Mouse (Mus musculus) intestine, embryonic 15.5 days (tissue): Measurements from ENCODE around the gene Tmem167b. TPM values are rescaled to one million over a fixed set of nuclear protein-coding genes. Genes with fewer than 3 reads are reported as not detected.
A peak's percentile ranks its signal among the peaks of the same experiment; 100 is the strongest.

Experiments used
- ATAC-seq: fragments of 200-750 bp; cut with Nextera tagmentation; 2 replicates; pipeline ENCODE4 v1.8.0; 2017; ENCODE audit warnings: moderate TSS enrichment, moderate library complexity
- H3K27ac ChIP-seq: fragments of 300-500 bp; sonication (generic); 2 replicates; pipeline ENCODE4 v1.5.1; 2015; ENCODE audit warnings: mild to moderate bottlenecking, inconsistent platforms
- H3K27me3 ChIP-seq: fragments of 300-500 bp; sonication (generic); replicated peaks from 2 replicates; pipeline ENCODE4 v1.6.1; 2015; ENCODE audit warnings: inconsistent platforms
- H3K36me3 ChIP-seq: fragments of 300-500 bp; sonication (generic); 2 replicates; pipeline ENCODE4 v1.6.1; 2015; ENCODE audit warnings: inconsistent platforms
- H3K4me1 ChIP-seq: fragments of 300-500 bp; sonication (generic); replicated peaks from 2 replicates; pipeline ENCODE4 v1.6.1; 2015; ENCODE audit warnings: inconsistent platforms
- H3K4me2 ChIP-seq: fragments of 300-500 bp; sonication (generic); replicated peaks from 2 replicates; pipeline ENCODE4 v1.6.1; 2015; ENCODE audit warnings: mild to moderate bottlenecking, inconsistent platforms
- H3K4me3 ChIP-seq: fragments of 300-500 bp; sonication (generic); replicated peaks from 2 replicates; pipeline ENCODE4 v1.5.1; 2015; ENCODE audit warnings: inconsistent platforms
- H3K9ac ChIP-seq: fragments of 300-500 bp; sonication (generic); 2 replicates; pipeline ENCODE4 v1.6.1; 2015; ENCODE audit warnings: inconsistent platforms
- H3K9me3 ChIP-seq: fragments of 300-500 bp; sonication (generic); 2 replicates; pipeline ENCODE4 v1.6.1; 2016; ENCODE audit warnings: inconsistent platforms
- whole genome bisulfite sequencing: fragments of 180-500 bp; shearing (Covaris S2); methylation state at CpG from one replicate; pipeline ENCODE4 v1.1.7; 2015; 5-methylcytosine and 5-hydroxymethylcytosine counted together
- polyA plus RNA-seq: library from polyadenylated mRNA; unstranded; fragments of >200 nt; fragmentation: Nextera tagmentation; extraction: Ambion mirVana; gene quantifications from 2 replicates; pipeline ENCODE4 v1.2.1, GENCODE M21; 2015

Tmem167b gene
- polyA plus RNA-seq, 1 experiment from 2014 or later, result 35.5 TPM

GRCm38 (mm10) chr3:108567990-108568877 is 6.0 kb upstream of the Tmem167b start:
- H3K27ac ChIP-seq, result no peak overlapping the region
- no peak for ATAC-seq
- H3K27me3 ChIP-seq, result no peaks in the 10 kb centered on the region

DNA sequence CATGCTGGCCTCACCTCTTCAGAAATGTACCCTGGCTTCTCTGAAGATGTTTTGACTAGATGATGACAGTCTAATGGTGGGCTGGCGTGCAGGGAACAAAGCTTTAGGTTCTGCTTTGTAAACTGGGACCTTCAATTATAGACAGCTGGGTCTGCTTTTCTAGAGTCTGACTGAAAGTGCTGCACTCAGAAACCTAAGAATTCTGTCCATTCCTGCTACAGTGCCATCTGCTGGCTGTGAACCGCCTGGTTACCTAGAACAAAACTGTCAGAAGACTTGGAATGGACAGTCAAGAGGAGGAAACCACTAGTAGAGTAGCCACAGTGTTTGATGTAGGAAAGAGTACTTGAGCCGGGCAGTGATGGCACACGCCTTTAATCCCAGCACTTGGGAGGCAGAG is 1.0 kb upstream of the Tmem167b start:
- Histone ChIP-seq H3K4me3 (peak overlapping the region; percentile 73), H3K27me3 (no peaks in the 10 kb centered on the region), H3K36me3 (0 out of 2 replicates have a peak, but pooled peaks cover 11% of the 10 kb centered on the region), H3K4me1 (no peaks in the 10 kb centered on the region), H3K4me2 (peak overlapping the region; percentile 79), H3K9ac (0 out of 2 replicates have a peak overlapping the region, but pooled peaks have one; percentile 11), H3K9me3 (no peaks in the 10 kb centered on the region), H3K27ac (peak overlapping the region; percentile 88)
- 5% methylated on average over 4 of the region's 4 CpGs for WGBS
- peak; percentile 35 for ATAC-seq

More at GRCm38 (mm10) chr3:108567990-108568877, 6.0 kb upstream of the Tmem167b start:
- Histone ChIP-seq H3K4me2 (no peak overlapping the region), H3K36me3 (no peaks in the 10 kb centered on the region), H3K9me3 (no peaks in the 10 kb centered on the region), H3K4me3 (no peak overlapping the region), H3K4me1 (peaks cover 10% of the 10 kb centered on the region), H3K9ac (no peak overlapping the region)
- 55% methylated on average over 15 of the region's 15 CpGs for WGBS

DNA sequence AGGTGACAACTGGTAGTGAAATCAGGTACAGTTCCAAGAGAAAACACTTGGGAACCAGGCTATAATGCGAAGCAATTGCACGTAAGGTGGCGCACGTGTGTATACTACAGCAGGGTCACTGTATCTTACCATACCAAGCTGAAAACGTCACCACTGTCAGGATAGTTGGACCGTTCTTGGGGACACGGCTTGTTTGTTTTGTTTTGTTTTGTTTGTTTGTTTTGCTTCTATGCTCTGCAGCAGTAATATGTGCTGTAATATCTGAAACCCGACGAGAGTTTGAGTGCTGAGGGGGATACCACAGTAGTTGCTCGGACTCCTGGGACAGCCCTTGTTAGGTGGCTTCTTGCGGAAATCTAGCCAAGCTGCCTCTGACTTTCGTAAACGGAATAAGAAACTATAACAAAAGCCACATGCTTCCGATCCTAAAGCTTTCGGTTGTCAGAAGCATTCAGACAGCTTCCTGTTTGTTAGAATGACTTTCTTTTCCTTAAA is 558 bp upstream of the Tmem167b start:
- H3K9ac ChIP-seq, result 0 out of 2 replicates have a peak overlapping the region, but pooled peaks have one; percentile 11
- H3K4me2 ChIP-seq, result peak overlapping the region; percentile 79
- H3K4me3 ChIP-seq, result peak overlapping the region; percentile 73
- no peaks in the 10 kb centered on the region for H3K9me3 ChIP-seq
- ATAC-seq, result peak; percentile 78
- 0 out of 2 replicates have a peak, but pooled peaks cover 11% of the 10 kb centered on the region for H3K36me3 ChIP-seq
- no peaks in the 10 kb centered on the region for H3K4me1 ChIP-seq
- 8% methylated on average over 15 of the region's 15 CpGs for WGBS
- no peaks in the 10 kb centered on the region for H3K27me3 ChIP-seq
- H3K27ac ChIP-seq, result peak overlapping the region; percentile 88

DNA sequence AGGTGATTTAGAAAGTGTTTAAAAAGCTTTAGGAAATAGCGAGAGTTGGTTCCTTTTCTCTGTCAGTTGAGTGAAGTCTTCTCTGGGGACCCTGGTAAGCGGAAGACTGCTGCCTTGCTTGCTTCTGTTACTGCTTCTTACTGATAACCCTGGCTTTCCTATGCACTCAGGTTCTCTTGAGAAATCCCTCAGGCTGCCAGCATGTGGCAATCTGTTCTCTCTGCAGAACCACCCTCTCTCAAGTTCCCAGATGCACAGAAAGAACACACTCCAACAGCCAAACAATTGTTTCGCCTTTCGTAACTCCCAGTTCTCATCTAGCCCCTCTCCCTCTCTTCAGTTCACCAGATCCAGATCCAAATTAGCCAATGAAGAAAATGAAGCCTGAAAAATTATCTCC is 4.4 kb downstream of the Tmem167b start:
- Histone ChIP-seq H3K4me1 (no peaks in the 10 kb centered on the region), H3K4me2 (no peak overlapping the region), H3K9ac (no peak overlapping the region), H3K9me3 (no peaks in the 10 kb centered on the region), H3K36me3 (0 out of 2 replicates have a peak, but pooled peaks cover 11% of the 10 kb centered on the region), H3K27me3 (no peaks in the 10 kb centered on the region), H3K27ac (no peak overlapping the region), H3K4me3 (no peak overlapping the region)
- ATAC-seq, result no peak
- WGBS, result 95% methylated on average over 4 of the region's 4 CpGs

DNA sequence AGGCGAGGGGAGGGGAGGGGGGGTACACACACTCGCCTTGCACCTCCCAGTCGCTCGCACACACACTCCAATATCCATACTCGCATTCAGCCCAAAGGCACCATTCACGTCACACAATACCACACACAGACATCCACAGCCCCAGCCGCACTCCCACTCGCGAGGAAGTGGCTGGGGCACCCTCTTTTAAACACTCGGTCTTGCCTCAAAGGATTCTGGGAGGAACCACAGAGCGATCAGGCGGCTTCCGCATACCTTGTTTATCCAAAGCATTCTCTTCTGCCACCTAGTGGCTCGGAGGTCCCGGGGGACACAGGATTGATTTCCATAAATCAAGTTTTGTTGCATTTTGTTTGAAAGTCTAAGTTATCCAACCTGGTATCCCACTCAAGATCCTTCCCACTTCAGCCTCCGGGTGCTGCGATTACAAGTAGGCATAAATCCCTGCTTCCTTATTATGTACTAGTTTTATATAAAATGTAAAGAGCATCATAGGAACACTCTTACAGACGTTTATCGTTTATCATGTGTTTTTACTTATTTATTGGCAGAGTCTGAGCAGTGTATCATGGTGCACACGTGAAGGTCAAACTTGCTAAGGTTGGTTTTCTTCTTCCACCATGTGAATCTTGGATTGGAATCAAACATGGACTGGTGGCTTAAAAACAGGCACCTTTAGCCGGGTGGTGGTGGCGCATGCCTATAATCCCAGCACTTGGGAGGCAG is 7.5 kb downstream of the Tmem167b start:
- peak overlapping the region; percentile 83 for H3K27ac ChIP-seq
- peak overlapping the region; percentile 83 for H3K4me3 ChIP-seq
- ATAC-seq, result peak; percentile 97
- H3K4me1 ChIP-seq, result no peaks in the 10 kb centered on the region
- 17% methylated on average over 22 of the region's 22 CpGs for WGBS
- H3K9me3 ChIP-seq, result no peaks in the 10 kb centered on the region
- H3K4me2 ChIP-seq, result peak overlapping the region; percentile 82
- H3K36me3 ChIP-seq, result 0 out of 2 replicates have a peak, but pooled peaks cover 11% of the 10 kb centered on the region
- no peaks in the 10 kb centered on the region for H3K27me3 ChIP-seq
- peak overlapping the region; percentile 95 for H3K9ac ChIP-seq

DNA sequence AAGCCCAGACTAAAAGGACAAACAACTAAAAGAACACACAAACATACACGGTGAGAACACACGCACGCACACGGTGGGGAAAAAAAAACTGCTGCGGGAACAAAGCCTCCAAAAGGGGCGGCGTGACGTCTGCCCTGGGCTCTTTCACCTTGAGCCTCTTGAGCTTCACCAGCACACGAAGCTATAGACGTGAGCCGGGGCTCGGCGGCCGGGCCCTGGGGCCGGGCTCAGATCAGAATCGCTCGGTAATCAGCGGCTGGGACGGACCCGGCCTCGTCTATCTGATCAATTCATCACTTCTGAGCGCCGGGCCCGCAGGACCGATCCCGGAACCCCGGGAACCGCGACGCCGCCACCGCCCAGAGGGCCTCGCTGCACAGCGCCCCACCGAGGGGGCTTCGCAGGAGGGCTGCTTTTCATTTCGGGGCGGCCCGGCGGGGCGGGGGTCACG is 8.1 kb downstream of the Tmem167b start:
- no peaks in the 10 kb centered on the region for H3K27me3 ChIP-seq
- H3K9me3 ChIP-seq, result no peaks in the 10 kb centered on the region
- peak overlapping the region; percentile 82 for H3K4me2 ChIP-seq
- H3K9ac ChIP-seq, result peak overlapping the region; percentile 95
- under 1% methylated on average over 42 of the region's 42 CpGs for WGBS
- peak overlapping the region; percentile 83 for H3K4me3 ChIP-seq
- peak; percentile 82 for ATAC-seq
- H3K36me3 ChIP-seq, result 0 out of 2 replicates have a peak, but pooled peaks cover 8% of the 10 kb centered on the region
- H3K4me1 ChIP-seq, result no peaks in the 10 kb centered on the region
- H3K27ac ChIP-seq, result peak overlapping the region; percentile 83

DNA sequence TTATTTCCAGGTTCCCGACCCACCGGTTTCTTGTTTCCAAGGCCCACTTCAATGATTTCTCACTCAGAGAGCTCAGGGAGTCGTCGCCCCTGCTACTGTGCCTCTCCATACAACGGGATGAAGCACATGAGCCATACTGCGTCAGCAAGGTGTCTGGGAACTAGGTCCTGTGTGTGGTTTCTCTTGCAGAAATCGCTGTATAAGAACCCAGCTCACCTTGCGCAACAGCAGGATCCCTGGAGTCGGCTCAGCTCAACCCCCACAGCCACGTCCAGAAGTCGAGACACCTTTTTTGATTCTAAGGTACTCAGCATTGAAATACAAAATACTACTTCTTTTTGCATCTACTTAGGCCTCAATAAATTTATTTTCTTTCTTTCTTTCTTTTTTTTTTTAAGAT is 20.0 kb downstream of the Tmem167b start:
- Histone ChIP-seq H3K36me3 (no peaks in the 10 kb centered on the region), H3K27me3 (no peaks in the 10 kb centered on the region), H3K9me3 (no peaks in the 10 kb centered on the region), H3K9ac (no peak overlapping the region), H3K27ac (no peak overlapping the region), H3K4me3 (no peak overlapping the region), H3K4me1 (peaks cover 3% of the 10 kb centered on the region), H3K4me2 (no peak overlapping the region)
- 84% methylated on average over 11 of the region's 11 CpGs for WGBS
- no peak for ATAC-seq

DNA sequence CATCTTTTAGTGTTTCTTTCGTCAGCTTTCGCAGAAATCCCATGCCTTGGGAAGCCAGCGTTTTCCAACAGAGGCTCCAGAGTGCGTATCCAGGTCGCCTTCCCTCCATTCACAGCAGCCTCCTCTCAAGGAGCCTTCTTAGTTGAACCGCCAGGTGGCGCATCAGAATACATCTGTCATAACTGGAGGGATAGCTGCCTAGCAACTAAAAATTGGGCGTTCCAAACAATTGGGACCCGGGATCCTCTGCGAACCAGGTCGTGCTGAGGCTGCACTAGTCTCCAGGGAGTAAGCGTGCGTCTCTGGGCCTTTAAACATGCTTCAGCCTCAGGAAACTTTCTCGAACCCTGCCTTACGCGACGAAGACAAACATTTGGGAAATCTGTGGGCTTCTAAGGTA is 25.0 kb downstream of the Tmem167b start:
- Histone ChIP-seq H3K4me3 (0 out of 2 replicates have a peak overlapping the region, but pooled peaks have one; percentile 13), H3K27me3 (peaks cover 13% of the 10 kb centered on the region), H3K4me2 (peak overlapping the region; percentile 54), H3K9me3 (no peaks in the 10 kb centered on the region), H3K4me1 (peaks cover 14% of the 10 kb centered on the region), H3K36me3 (no peaks in the 10 kb centered on the region), H3K27ac (no peak overlapping the region), H3K9ac (no peak overlapping the region)
- 5% methylated on average over 17 of the region's 17 CpGs for WGBS
- peak; percentile 54 for ATAC-seq

DNA sequence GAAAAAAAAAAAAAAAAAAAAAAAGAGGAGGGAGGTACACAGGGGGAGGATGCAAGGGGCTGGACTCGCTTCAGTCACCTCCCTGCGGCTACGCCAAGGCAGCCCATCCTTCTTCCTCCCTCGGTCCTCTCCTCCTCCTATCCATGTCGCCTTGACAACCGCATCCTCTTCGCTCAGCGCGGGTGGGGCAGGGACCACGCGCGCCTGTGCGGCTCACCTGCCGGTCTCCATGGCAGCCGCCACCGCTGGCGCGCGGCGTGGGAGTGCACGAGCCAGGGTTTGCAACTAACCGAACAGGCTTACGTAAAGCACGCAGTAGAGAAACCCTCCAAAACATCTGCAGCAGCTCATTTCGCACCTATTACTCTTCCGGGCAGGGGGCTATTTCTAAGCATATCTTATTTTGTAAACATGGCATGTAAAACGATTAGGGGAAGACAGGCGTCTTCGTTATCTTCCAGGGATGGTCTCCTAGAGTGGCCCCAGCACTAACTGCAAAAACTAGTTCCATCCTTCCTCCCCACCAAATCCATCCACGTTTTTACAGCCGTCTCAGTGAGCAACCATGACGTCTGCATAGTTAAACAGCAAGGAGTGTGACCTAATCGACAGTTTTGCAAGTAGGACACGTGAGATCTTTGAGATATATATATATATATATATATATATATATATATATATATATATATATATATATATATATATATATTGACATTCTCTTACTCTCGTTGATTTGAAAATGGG is 25.6 kb downstream of the Tmem167b start, which contains the start of gene 5330417C22Rik:
Gene 5330417C22Rik, minus strand, starts transcription at position 20 of the 744 bp plus-strand sequence.
- 1% methylated on average over 32 of the region's 35 CpGs for WGBS
- no peak within 1 kb of the TSS for H3K27ac ChIP-seq
- peaks cover 14% of the 10 kb centered on the region for H3K4me1 ChIP-seq

GRCm38 (mm10) chr3:108535896-108536516 is 26.3 kb downstream of the Tmem167b start:
- Histone ChIP-seq H3K4me2 (peak overlapping the region; percentile 83), H3K4me1 (peaks cover 14% of the 10 kb centered on the region), H3K9me3 (no peaks in the 10 kb centered on the region), H3K27ac (no peak overlapping the region), H3K27me3 (peaks cover 13% of the 10 kb centered on the region), H3K4me3 (peak overlapping the region; percentile 39), H3K9ac (0 out of 2 replicates have a peak overlapping the region, but pooled peaks have one; percentile 5), H3K36me3 (no peaks in the 10 kb centered on the region)
- ATAC-seq, result no peak
- WGBS, result 11% methylated on average over 15 of the region's 15 CpGs

More for the DNA sequence above, 25.6 kb downstream of the Tmem167b start, which contains the start of gene 5330417C22Rik:
- H3K9me3 ChIP-seq, result no peaks in the 10 kb centered on the region
- H3K36me3 ChIP-seq, result no peaks in the 10 kb centered on the region
- 0 out of 2 replicates have a peak within 1 kb of the TSS, but pooled peaks have one; percentile 20 for H3K9ac ChIP-seq
- H3K27me3 ChIP-seq, result peaks cover 13% of the 10 kb centered on the region
- peak within 1 kb of the TSS; percentile 39 for H3K4me3 ChIP-seq
- H3K4me2 ChIP-seq, result peak within 1 kb of the TSS; percentile 83
- peak; percentile 73 for ATAC-seq

DNA sequence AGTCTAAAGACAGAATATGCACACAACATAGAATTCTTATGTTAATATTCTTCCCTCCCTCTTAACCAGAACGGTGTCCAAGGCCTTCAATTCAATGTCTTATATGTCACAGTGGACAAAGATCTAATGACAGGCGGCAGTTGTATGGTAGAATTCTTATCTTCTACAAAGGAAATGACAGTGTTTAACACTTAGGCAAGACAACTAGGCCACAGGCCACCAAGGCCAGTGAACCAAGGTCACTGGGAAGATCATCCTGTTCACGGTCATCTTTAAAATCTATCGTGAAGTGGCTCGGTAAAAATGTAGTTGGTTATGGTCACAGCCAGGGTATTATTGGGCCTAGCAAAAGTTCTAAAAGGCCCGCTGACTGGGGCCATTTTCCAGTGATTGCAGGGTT is 28.3 kb downstream of the Tmem167b start, which contains the start of gene 1700013F07Rik:
Gene 1700013F07Rik, plus strand, starts transcription at position 200 of the 400 bp plus-strand sequence.
- Histone ChIP-seq H3K4me2 (no peak within 1 kb of the TSS), H3K4me3 (no peak within 1 kb of the TSS), H3K36me3 (no peaks in the 10 kb centered on the region), H3K4me1 (peaks cover 14% of the 10 kb centered on the region), H3K9me3 (no peaks in the 10 kb centered on the region), H3K9ac (no peak within 1 kb of the TSS), H3K27me3 (peaks cover 13% of the 10 kb centered on the region), H3K27ac (0 out of 2 replicates have a peak within 1 kb of the TSS, but pooled peaks have one; percentile 17)
- 86% methylated on average over 6 of the region's 6 CpGs for WGBS
- no peak for ATAC-seq
